Mouse (Mus musculus) midbrain, embryonic 11.5 days (tissue): ENCODE data around the gene Plxna2. TPM values are rescaled to one million over a fixed set of nuclear protein-coding genes. Genes with fewer than 3 reads are reported as not detected.

Experiments
- ATAC-seq: fragments of 200-750 bp; cut with Nextera tagmentation; 2 replicates; pipeline ENCODE4 v1.8.0; 2017; ENCODE audit warnings: moderate TSS enrichment, moderate library complexity; ENCODE audit not compliant: low FRiP score
- DNase-seq: peaks from one replicate; pipeline ENCODE4 v3.0.0; 2015; ENCODE audit warnings: low spot score; ENCODE audit errors: missing footprints
- H3K27ac ChIP-seq: fragments of 300-500 bp; sonication (generic); 2 replicates; pipeline ENCODE4 v1.5.1; 2014; ENCODE audit warnings: low read depth, low read length
- H3K27me3 ChIP-seq: fragments of 300-500 bp; sonication (generic); 2 replicates; pipeline ENCODE4 v1.6.1; 2014; ENCODE audit warnings: mild to moderate bottlenecking, low read length, moderate library complexity, mixed read lengths; ENCODE audit not compliant: control insufficient read depth, insufficient read depth
- H3K36me3 ChIP-seq: fragments of 300-500 bp; sonication (generic); 2 replicates; pipeline ENCODE4 v1.6.1; 2014; ENCODE audit warnings: mild to moderate bottlenecking, low read length, moderate library complexity, mixed read lengths; ENCODE audit not compliant: control insufficient read depth, insufficient read depth
- H3K4me1 ChIP-seq: fragments of 300-500 bp; sonication (generic); 2 replicates; pipeline ENCODE4 v1.6.1; 2014; ENCODE audit warnings: low read length; ENCODE audit not compliant: control insufficient read depth, insufficient read depth
- H3K4me2 ChIP-seq: fragments of 300-500 bp; sonication (generic); 2 replicates; pipeline ENCODE4 v1.6.1; 2014; ENCODE audit warnings: mild to moderate bottlenecking, moderate library complexity
- H3K4me3 ChIP-seq: fragments of 300-500 bp; sonication (generic); 2 replicates; pipeline ENCODE4 v1.5.1; 2014; ENCODE audit warnings: low read depth, low read length
- H3K9ac ChIP-seq: fragments of 300-500 bp; sonication (generic); 2 replicates; pipeline ENCODE4 v1.6.1; 2014; ENCODE audit warnings: low read length
- H3K9me3 ChIP-seq: fragments of 300-500 bp; sonication (generic); 2 replicates; pipeline ENCODE4 v1.6.1; 2016; ENCODE audit warnings: low read length; ENCODE audit not compliant: control insufficient read depth
- WGBS: fragments of 180-500 bp; shearing (Covaris S2); extraction: QIAGEN DNeasy Blood & Tissue Kit; methylation state at CpG from one replicate; pipeline ENCODE4 v1.1.7; 2014; 5-methylcytosine and 5-hydroxymethylcytosine counted together
- polyA plus RNA-seq: library from polyadenylated mRNA; unstranded; fragments of >200 nt; fragmentation: Nextera tagmentation; extraction: Ambion mirVana; gene quantifications from 2 replicates; pipeline ENCODE4 v1.2.1, GENCODE M21; 2014

The Plxna2 gene
- polyA plus RNA-seq, 1 experiment from 2014 or later, result 10.7 TPM

- WGBS, result 83% methylated on average over 4 of the region's 4 CpGs
- ATAC-seq (no peak), DNase-seq (peak; percentile 44)
- Histone ChIP-seq H3K9me3 (no peaks in the 10 kb centered on the region), H3K27me3 (no peaks in the 10 kb centered on the region), H3K4me3 (no peak overlapping the region), H3K4me2 (no peak overlapping the region), H3K4me1 (no peaks in the 10 kb centered on the region), H3K9ac (no peak overlapping the region), H3K36me3 (no peaks in the 10 kb centered on the region), H3K27ac (no peak overlapping the region)
Measured at GRCm38 (mm10) chr1:194671783-194672524, 53.9 kb downstream of the Plxna2 start.

GRCm38 (mm10) chr1:194672525-194672894, 54.5 kb downstream of the Plxna2 start:
- H3K4me1 ChIP-seq, result no peaks in the 10 kb centered on the region
- no peaks in the 10 kb centered on the region for H3K9me3 ChIP-seq
- peak; percentile 28 for DNase-seq
- no peak overlapping the region for H3K9ac ChIP-seq
- no peak overlapping the region for H3K4me3 ChIP-seq
- H3K36me3 ChIP-seq, result no peaks in the 10 kb centered on the region
- H3K4me2 ChIP-seq, result no peak overlapping the region
- no peak overlapping the region for H3K27ac ChIP-seq
- ATAC-seq, result no peak
- no peaks in the 10 kb centered on the region for H3K27me3 ChIP-seq
- WGBS, result 84% methylated on average over 1 of the region's 1 CpGs

GRCm38 (mm10) chr1:194673229-194673628, 55.2 kb downstream of the Plxna2 start:
- no peak overlapping the region for H3K4me3 ChIP-seq
- no peak overlapping the region for H3K9ac ChIP-seq
- no peaks in the 10 kb centered on the region for H3K9me3 ChIP-seq
- no peak overlapping the region for H3K27ac ChIP-seq
- H3K36me3 ChIP-seq, result no peaks in the 10 kb centered on the region
- ATAC-seq, result no peak
- no peaks in the 10 kb centered on the region for H3K27me3 ChIP-seq
- no peaks in the 10 kb centered on the region for H3K4me1 ChIP-seq
- no peak for DNase-seq
- H3K4me2 ChIP-seq, result no peak overlapping the region

- DNase-seq (no peak), ATAC-seq (no peak)
- Histone ChIP-seq H3K4me3 (no peak overlapping the region), H3K4me2 (no peak overlapping the region), H3K27ac (no peak overlapping the region), H3K4me1 (no peaks in the 10 kb centered on the region; the same call in 1 of the 2 replicates), H3K27me3 (no peaks in the 10 kb centered on the region), H3K9me3 (no peaks in the 10 kb centered on the region), H3K36me3 (no peaks in the 10 kb centered on the region), H3K9ac (no peak overlapping the region)
- WGBS, result 87% methylated on average over 3 of the region's 3 CpGs
Measured at GRCm38 (mm10) chr1:194675106-194675890, 57.3 kb downstream of the Plxna2 start.

GRCm38 (mm10) chr1:194675891-194676200, 57.8 kb downstream of the Plxna2 start:
- no peaks in the 10 kb centered on the region for H3K27me3 ChIP-seq
- H3K36me3 ChIP-seq, result no peaks in the 10 kb centered on the region
- WGBS, result 79% methylated on average over 2 of the region's 2 CpGs
- no peak overlapping the region for H3K4me2 ChIP-seq
- no peaks in the 10 kb centered on the region; the same call in 1 of the 2 replicates for H3K4me1 ChIP-seq
- H3K9ac ChIP-seq, result no peak overlapping the region
- no peak overlapping the region for H3K27ac ChIP-seq
- no peak overlapping the region for H3K4me3 ChIP-seq
- H3K9me3 ChIP-seq, result no peaks in the 10 kb centered on the region
- no peak for DNase-seq
- ATAC-seq, result no peak

- Histone ChIP-seq H3K36me3 (no peaks in the 10 kb centered on the region), H3K27ac (no peak overlapping the region), H3K4me3 (no peak overlapping the region), H3K4me2 (no peak overlapping the region), H3K9me3 (no peaks in the 10 kb centered on the region), H3K4me1 (no peaks in the 10 kb centered on the region; the same call in 1 of the 2 replicates), H3K9ac (no peak overlapping the region), H3K27me3 (no peaks in the 10 kb centered on the region)
- 79% methylated on average over 3 of the region's 3 CpGs for WGBS
- ATAC-seq, result no peak
- no peak for DNase-seq
Measured at GRCm38 (mm10) chr1:194677878-194678277, 59.9 kb downstream of the Plxna2 start.

GRCm38 (mm10) chr1:194679147-194679546, 61.1 kb downstream of the Plxna2 start:
- Histone ChIP-seq H3K9me3 (no peaks in the 10 kb centered on the region), H3K9ac (no peak overlapping the region), H3K27ac (no peak overlapping the region), H3K4me2 (no peak overlapping the region), H3K36me3 (no peaks in the 10 kb centered on the region), H3K27me3 (no peaks in the 10 kb centered on the region), H3K4me1 (no peaks in the 10 kb centered on the region; the same call in 1 of the 2 replicates), H3K4me3 (no peak overlapping the region)
- DNase-seq (no peak), ATAC-seq (no peak)

- no peaks in the 10 kb centered on the region for H3K36me3 ChIP-seq
- H3K27ac ChIP-seq, result no peak overlapping the region
- 67% methylated on average over 2 of the region's 2 CpGs for WGBS
- no peaks in the 10 kb centered on the region; the same call in 1 of the 2 replicates for H3K4me1 ChIP-seq
- no peaks in the 10 kb centered on the region for H3K9me3 ChIP-seq
- H3K27me3 ChIP-seq, result no peaks in the 10 kb centered on the region
- no peak overlapping the region for H3K9ac ChIP-seq
- H3K4me2 ChIP-seq, result no peak overlapping the region
- no peak for DNase-seq
- H3K4me3 ChIP-seq, result no peak overlapping the region
- ATAC-seq, result no peak
Measured at GRCm38 (mm10) chr1:194680136-194680535, 62.1 kb downstream of the Plxna2 start.

GRCm38 (mm10) chr1:194682021-194682420, 64.0 kb downstream of the Plxna2 start:
- Histone ChIP-seq H3K27ac (no peak overlapping the region), H3K9ac (no peak overlapping the region), H3K4me2 (no peak overlapping the region), H3K9me3 (no peaks in the 10 kb centered on the region), H3K4me1 (no peaks in the 10 kb centered on the region; the same call in 1 of the 2 replicates), H3K4me3 (no peak overlapping the region), H3K36me3 (no peaks in the 10 kb centered on the region), H3K27me3 (no peaks in the 10 kb centered on the region)
- ATAC-seq (no peak), DNase-seq (no peak)
